Mouse (Mus musculus) embryonic facial prominence, embryonic 13.5 days (tissue): ENCODE measurements around the gene Tbx1. TPM values are rescaled to one million over a fixed set of nuclear protein-coding genes. Genes with fewer than 3 reads are reported as not detected.
"Not testable (repeated sequence)": the region's sequence is repeated elsewhere in the genome, so short reads cannot be mapped to it uniquely, and the experiment has no call there.

Experiments
- ATAC-seq: fragments of 200-750 bp; cut with Nextera tagmentation; 2 replicates; pipeline ENCODE4 v1.8.0; 2017; ENCODE audit warnings: low read depth; ENCODE audit not compliant: insufficient number of reproducible peaks, insufficient read depth, low FRiP score, low TSS enrichment
- H3K27ac ChIP-seq: fragments of 300-500 bp; sonication (generic); 2 replicates; pipeline ENCODE4 v1.5.1; 2015; ENCODE audit warnings: moderate library complexity, mild to moderate bottlenecking, inconsistent platforms
- H3K27me3 ChIP-seq: fragments of 300-500 bp; sonication (generic); 2 replicates; pipeline ENCODE4 v1.6.1; 2015; ENCODE audit warnings: mild to moderate bottlenecking, inconsistent platforms
- H3K36me3 ChIP-seq: fragments of 300-500 bp; sonication (generic); 2 replicates; pipeline ENCODE4 v1.6.1; 2015; ENCODE audit warnings: mild to moderate bottlenecking, inconsistent platforms
- H3K4me1 ChIP-seq: fragments of 300-500 bp; sonication (generic); 2 replicates; pipeline ENCODE4 v1.6.1; 2015; ENCODE audit warnings: inconsistent platforms
- H3K4me2 ChIP-seq: fragments of 300-500 bp; sonication (generic); 2 replicates; pipeline ENCODE4 v1.6.1; 2015; ENCODE audit warnings: moderate library complexity, mild to moderate bottlenecking, inconsistent platforms
- H3K4me3 ChIP-seq: fragments of 300-500 bp; sonication (generic); 2 replicates; pipeline ENCODE4 v1.5.1; 2015; ENCODE audit warnings: mild to moderate bottlenecking, inconsistent platforms
- H3K9ac ChIP-seq: fragments of 300-500 bp; sonication (generic); 2 replicates; pipeline ENCODE4 v1.6.1; 2015; ENCODE audit warnings: mild to moderate bottlenecking, inconsistent platforms
- H3K9me3 ChIP-seq: fragments of 300-500 bp; sonication (generic); 2 replicates; pipeline ENCODE4 v1.6.1; 2016; ENCODE audit warnings: inconsistent platforms
- WGBS: fragments of 180-500 bp; shearing (Covaris S2); methylation state at CpG from one replicate; pipeline ENCODE4 v1.1.7; 2015; ENCODE audit warnings: mixed read lengths; 5-methylcytosine and 5-hydroxymethylcytosine counted together
- polyA plus RNA-seq: library from polyadenylated mRNA; unstranded; fragments of >200 nt; fragmentation: Nextera tagmentation; extraction: Ambion mirVana; gene quantifications from 2 replicates; pipeline ENCODE4 v1.2.1, GENCODE M21; 2015

Gene Tbx1
- polyA plus RNA-seq, 1 experiment from 2014 or later: 7.9 TPM

DNA sequence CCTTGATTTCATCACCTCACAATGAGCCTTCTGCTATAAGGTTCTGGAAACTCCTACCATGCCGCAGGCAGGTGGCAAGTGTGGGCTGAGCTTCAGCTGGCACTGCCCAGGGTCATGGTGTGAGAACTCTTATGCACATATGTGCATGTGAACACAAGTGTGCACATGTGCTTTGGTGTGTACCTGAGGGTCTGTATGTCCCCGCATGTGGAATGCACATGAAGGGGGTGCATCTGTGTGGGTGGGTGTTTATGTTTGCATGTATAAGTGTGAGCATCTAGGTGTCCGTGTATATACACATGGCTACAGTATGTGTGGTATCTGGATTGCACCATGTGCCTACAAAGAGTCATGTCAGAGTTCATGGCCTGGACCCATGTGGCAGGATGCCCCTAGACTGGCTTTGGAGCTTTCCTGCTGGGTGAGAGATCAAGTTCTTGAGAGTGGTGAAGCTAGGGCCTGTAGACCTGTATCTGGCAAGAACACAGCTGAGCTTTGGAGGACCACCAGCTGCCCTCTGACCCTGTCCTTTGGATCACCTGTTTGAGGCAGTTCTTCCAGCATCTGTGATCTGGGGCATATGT lies 53.0 kb downstream of the Tbx1 start:
- 91% methylated on average over 3 of the region's 3 CpGs for WGBS
- Histone ChIP-seq H3K36me3 (no peaks in the 10 kb centered on the region), H3K4me2 (no peak overlapping the region), H3K9me3 (no peaks in the 10 kb centered on the region), H3K27me3 (no peaks in the 10 kb centered on the region), H3K4me1 (peaks cover 4% of the 10 kb centered on the region; the same call in 1 of the 2 replicates), H3K27ac (no peak overlapping the region), H3K4me3 (no peak overlapping the region), H3K9ac (no peak overlapping the region)
- no peak for ATAC-seq

DNA sequence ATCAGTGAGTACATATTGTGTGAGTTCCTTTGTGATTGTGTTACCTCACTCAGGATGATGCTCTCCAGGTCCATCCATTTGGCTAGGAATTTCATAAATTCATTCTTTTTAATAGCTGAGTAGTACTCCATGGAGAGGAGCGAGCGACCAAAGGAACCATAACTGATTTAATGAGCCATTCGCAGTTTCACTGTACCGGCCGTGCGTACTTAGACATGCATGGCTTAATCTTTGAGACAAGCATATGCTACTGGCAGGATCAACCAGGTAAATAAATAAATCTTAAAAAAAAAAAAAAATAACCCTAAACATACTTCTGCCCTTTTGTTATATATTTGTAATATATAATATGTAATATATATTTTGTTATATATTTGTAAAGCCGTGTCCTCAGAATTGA lies 57.4 kb downstream of the Tbx1 start:
- H3K4me1 ChIP-seq, H3K4me3 ChIP-seq, H3K27ac ChIP-seq, H3K36me3 ChIP-seq, H3K9ac ChIP-seq, H3K4me2 ChIP-seq, H3K9me3 ChIP-seq, H3K27me3 ChIP-seq: not testable (repeated sequence)
- ATAC-seq: peak; percentile 100
- 97% methylated on average over 7 of the region's 7 CpGs for WGBS

Other genes starting within 250 kb of the Tbx1 start
- 27.6 and 30.6 TPM in 2 replicates for gene Tango2, start 242.6 kb downstream of the Tbx1 start, polyA plus RNA-seq
- gene Arvcf, start 242.5 kb downstream of the Tbx1 start, polyA plus RNA-seq: 30.8 and 33.6 TPM in 2 replicates
- gene Txnrd2, start 164.3 kb downstream of the Tbx1 start, polyA plus RNA-seq: 14.9 and 17.7 TPM in 2 replicates
- gene Comt, start 163.8 kb downstream of the Tbx1 start, polyA plus RNA-seq: 73.9 and 78.8 TPM in 2 replicates
- gene Gnb1l, start 92.0 kb downstream of the Tbx1 start, polyA plus RNA-seq: 19.7 and 20.3 TPM in 2 replicates
- gene Rtl10, start 91.8 kb downstream of the Tbx1 start, polyA plus RNA-seq: 5.4 and 5.5 TPM in 2 replicates
- gene Gp1bb, start 31.7 kb upstream of the Tbx1 start, polyA plus RNA-seq: 2.2 and 3.2 TPM in 2 replicates
- 4.5 and 7.4 TPM in 2 replicates for gene Gm49601, start 35.8 kb upstream of the Tbx1 start, polyA plus RNA-seq
- 39.7 and 45.9 TPM in 2 replicates for gene Sept5, start 39.3 kb upstream of the Tbx1 start, polyA plus RNA-seq
- gene Cldn5, start 186.2 kb upstream of the Tbx1 start, polyA plus RNA-seq: 27.8 and 29.6 TPM in 2 replicates
- 116 and 119 TPM in 2 replicates for gene Ufd1, start 221.1 kb upstream of the Tbx1 start, polyA plus RNA-seq
- gene Cdc45, start 221.3 kb upstream of the Tbx1 start, polyA plus RNA-seq: 47.5 and 47.8 TPM in 2 replicates
- gene 2510002D24Rik, start 245.9 kb upstream of the Tbx1 start, polyA plus RNA-seq: 44.1 and 49.3 TPM in 2 replicates
- not detected in 2 replicates for gene Gm28539, start 245.9 kb upstream of the Tbx1 start, polyA plus RNA-seq